Mouse (Mus musculus): Measurements from ENCODE around the gene Dcbld1.

DNA sequence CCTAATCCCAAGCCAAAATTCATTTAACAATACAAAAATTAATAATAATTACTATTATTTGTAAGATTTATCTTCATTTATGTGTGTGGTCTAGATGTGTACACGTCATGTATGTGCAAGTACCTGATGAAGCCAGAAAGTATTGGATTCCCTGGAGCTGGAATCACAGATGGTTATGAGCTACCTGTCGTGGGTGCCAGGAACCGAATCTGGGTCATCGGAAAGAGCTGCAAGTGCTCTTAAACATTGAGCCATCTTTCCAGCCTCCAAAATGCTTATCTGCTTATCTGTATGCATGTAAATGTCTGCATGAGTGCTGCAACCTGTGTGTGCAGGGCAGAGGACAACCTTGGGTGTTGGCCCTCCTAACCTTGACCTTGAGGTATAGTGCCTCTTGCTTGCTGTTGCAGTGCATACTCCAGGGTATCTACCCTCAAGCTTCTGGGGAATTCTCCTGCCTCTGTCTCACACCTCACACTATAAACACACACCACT, 126.9 kb downstream of the Dcbld1 start:
- TF ChIP-seq CTCF (IDR thresholded peaks at IDR 0.05; ENCODE audit: control insufficient read depth, insufficient read depth, insufficient replicate concordance, low read depth, low read length): no peak
- TF ChIP-seq POLR2A (IDR thresholded peaks at IDR 0.05; ENCODE audit: control insufficient read depth, low read depth, low read length): no peak
